Mouse (Mus musculus): ENCODE data around the gene Ooep.
"Not testable (repeated sequence)": the region's sequence is repeated elsewhere in the genome, so short reads cannot be mapped to it uniquely, and the experiment has no call there.

Ooep gene

GRCm38 (mm10) chr9:78365850-78366544 is 12.5 kb downstream of the Ooep start:
- DNase-seq (ENCODE audit: low spot score) = no peak

GRCm38 (mm10) chr9:78364701-78365100 is 13.8 kb downstream of the Ooep start:
- no peak for DNase-seq (ENCODE audit: low spot score)

GRCm38 (mm10) chr9:78363374-78363773 is 15.2 kb downstream of the Ooep start:
- no peak for DNase-seq (ENCODE audit: low spot score)

GRCm38 (mm10) chr9:78360484-78360872 is 18.0 kb downstream of the Ooep start:
- no peak for DNase-seq (ENCODE audit: low spot score)

GRCm38 (mm10) chr9:78359750-78360483 is 18.6 kb downstream of the Ooep start:
- no peak for DNase-seq (ENCODE audit: low spot score)

- peak; percentile 23 for DNase-seq (ENCODE audit: low spot score)
Observed at GRCm38 (mm10) chr9:78358053-78358452, 20.5 kb downstream of the Ooep start.

GRCm38 (mm10) chr9:78355611-78356010 is 22.9 kb downstream of the Ooep start, which contains the start of gene Gsta2:
Gene Gsta2 (minus strand): TSS chr9:78355788.
- no peak for DNase-seq (ENCODE audit: low spot score)

- DNase-seq (ENCODE audit: low spot score) = peak; percentile 26
Observed at GRCm38 (mm10) chr9:78354665-78355578, 23.6 kb downstream of the Ooep start.

GRCm38 (mm10) chr9:78351504-78352220 is 26.9 kb downstream of the Ooep start:
- no peak for DNase-seq (ENCODE audit: low spot score)

GRCm38 (mm10) chr9:78350007-78350406 is 28.5 kb downstream of the Ooep start:
- not testable (repeated sequence) for DNase-seq (ENCODE audit: low spot score)

GRCm38 (mm10) chr9:78349141-78349540 is 29.4 kb downstream of the Ooep start:
- DNase-seq (ENCODE audit: low spot score) = not testable (repeated sequence)

- peak; percentile 26 for DNase-seq (ENCODE audit: low spot score)
Observed at GRCm38 (mm10) chr9:78348206-78349004, 30.1 kb downstream of the Ooep start.

GRCm38 (mm10) chr9:78347004-78347403 is 31.5 kb downstream of the Ooep start:
- DNase-seq (ENCODE audit: low spot score) = no peak

- not testable (repeated sequence) for DNase-seq (ENCODE audit: low spot score)
Observed at GRCm38 (mm10) chr9:78345235-78345634, 33.3 kb downstream of the Ooep start.

- DNase-seq (ENCODE audit: low spot score) = not testable (repeated sequence)
Observed at GRCm38 (mm10) chr9:78343055-78343454, 35.5 kb downstream of the Ooep start.

GRCm38 (mm10) chr9:78342494-78342893 is 36.0 kb downstream of the Ooep start:
- DNase-seq (ENCODE audit: low spot score) = not testable (repeated sequence)

GRCm38 (mm10) chr9:78340324-78340723 is 38.2 kb downstream of the Ooep start:
- DNase-seq (ENCODE audit: low spot score) = peak; percentile 30

GRCm38 (mm10) chr9:78337050-78337449 is 41.5 kb downstream of the Ooep start:
- not testable (repeated sequence) for DNase-seq (ENCODE audit: low spot score)

GRCm38 (mm10) chr9:78327289-78327688 is 51.2 kb downstream of the Ooep start, which contains the start of gene Omt2b:
Gene Omt2b (plus strand): TSS chr9:78327589.
- DNase-seq (ENCODE audit: low spot score) = not testable (repeated sequence)

Measured in yolk sac, embryonic 10.5 days (tissue).